Mouse (Mus musculus) Muller cell, postnatal 12 days (primary cell): ENCODE results near the gene Cpne8.
"Not testable (repeated sequence)": the region's sequence is repeated elsewhere in the genome, so short reads cannot be mapped to it uniquely, and the experiment has no call there.

Experiments
- DNase-seq: peaks from one replicate; pipeline ENCODE4 v3.0.0-alpha.2; 2015; ENCODE audit errors: inconsistent ontology term

Gene Cpne8

DNA sequence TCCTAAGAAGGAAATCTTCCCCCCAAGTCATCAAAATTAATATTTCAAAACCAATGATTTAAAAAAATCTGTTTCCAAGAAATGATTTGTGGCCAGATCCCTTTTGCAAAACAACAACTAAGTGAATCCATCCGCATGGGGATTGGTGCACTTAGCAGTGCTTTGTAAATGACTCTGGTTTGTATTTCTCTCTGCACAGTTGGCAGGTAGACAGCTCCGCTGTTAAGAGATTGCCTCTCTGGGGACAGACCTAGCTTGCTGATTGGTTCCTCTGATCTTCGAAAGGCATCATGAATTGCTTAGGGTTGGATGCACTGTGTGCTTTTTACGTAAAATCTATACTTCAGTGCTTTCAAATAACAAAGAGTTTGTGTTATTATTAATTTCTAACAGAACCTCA lies 68.5 kb downstream of the Cpne8 start:
- not testable (repeated sequence) for DNase-seq

DNA sequence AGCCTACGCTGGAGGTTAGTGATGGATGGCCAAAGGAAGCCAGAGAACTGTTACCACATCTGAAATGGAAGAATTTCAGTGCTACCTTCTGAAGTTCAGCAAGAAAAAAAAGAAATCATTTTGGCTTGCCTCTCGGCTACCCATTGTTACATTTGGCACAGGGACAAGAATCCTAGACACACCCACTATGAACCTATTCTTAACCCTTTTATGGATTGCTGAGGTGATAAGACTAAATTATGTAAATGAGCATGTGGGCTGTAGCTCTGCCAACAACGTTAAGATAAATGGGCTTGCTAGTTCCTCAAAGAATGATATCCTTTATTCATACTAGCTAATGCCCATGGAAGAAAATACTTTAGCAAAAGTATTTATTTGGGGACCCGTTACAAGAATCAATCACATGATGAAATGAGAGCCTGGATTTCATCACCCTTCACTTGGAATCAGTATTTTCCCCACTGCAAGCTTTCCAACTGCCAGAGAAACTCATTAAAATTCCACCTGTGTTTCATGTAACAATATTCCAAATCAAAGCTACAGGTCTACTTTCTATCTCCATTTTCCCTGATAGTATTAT lies 69.3 kb downstream of the Cpne8 start:
- peak; percentile 55 for DNase-seq

DNA sequence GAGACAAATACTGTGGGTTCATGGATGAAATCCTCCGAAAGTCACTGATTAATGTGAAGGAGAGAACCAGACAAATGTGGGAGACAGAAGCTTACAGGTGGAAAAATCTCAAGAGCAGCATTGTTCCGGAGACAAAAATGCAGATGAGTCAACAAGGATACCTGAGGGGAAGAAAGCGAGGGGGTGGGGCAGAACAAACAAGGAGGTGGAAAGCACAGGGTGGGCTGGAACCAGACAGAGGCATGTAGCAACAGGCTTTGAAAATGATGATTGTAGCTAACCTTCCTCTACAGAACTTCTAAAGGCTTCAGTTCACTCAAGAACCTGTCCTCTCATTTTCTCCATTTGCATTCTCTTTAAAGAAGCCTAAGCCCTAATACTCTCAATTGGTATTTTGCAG lies 70.9 kb downstream of the Cpne8 start:
- no peak for DNase-seq

DNA sequence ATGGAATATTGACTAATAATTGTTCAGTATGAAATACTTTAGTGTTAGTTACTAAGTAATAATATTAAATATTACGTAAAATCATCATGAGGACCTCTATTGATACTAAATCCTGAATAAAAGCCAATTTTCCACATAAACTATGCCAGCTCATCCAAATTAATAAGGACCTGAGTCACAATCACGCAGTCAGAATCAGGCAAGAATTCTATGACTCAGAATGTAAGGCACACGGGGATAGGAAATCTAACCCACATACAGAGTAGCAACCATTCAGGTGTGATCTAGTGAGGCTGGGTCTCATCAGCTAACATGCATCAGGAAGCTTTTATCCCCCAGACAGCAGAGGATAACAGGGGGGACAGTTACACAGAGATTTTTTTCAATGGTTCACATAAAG lies 72.1 kb downstream of the Cpne8 start:
- DNase-seq = peak; percentile 81

DNA sequence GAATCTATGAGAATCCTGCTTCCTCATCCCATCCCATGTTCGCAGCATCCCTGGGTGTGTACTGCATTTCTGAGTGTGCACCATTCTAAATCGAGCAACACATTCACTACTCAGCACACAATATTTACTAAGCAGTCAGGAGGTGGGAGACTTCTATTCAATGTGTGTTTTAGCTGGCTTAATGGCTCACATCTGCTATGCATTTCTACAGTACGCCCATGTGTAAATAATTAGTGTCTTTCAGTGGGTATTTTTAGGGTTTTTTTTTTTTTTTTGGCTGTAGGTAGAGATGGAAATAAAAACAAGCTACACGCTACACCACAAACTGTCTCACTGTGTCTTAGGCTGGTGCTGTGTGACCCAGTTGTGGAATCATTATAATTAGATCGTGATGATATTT lies 75.6 kb downstream of the Cpne8 start:
- peak; percentile 58 for DNase-seq

DNA sequence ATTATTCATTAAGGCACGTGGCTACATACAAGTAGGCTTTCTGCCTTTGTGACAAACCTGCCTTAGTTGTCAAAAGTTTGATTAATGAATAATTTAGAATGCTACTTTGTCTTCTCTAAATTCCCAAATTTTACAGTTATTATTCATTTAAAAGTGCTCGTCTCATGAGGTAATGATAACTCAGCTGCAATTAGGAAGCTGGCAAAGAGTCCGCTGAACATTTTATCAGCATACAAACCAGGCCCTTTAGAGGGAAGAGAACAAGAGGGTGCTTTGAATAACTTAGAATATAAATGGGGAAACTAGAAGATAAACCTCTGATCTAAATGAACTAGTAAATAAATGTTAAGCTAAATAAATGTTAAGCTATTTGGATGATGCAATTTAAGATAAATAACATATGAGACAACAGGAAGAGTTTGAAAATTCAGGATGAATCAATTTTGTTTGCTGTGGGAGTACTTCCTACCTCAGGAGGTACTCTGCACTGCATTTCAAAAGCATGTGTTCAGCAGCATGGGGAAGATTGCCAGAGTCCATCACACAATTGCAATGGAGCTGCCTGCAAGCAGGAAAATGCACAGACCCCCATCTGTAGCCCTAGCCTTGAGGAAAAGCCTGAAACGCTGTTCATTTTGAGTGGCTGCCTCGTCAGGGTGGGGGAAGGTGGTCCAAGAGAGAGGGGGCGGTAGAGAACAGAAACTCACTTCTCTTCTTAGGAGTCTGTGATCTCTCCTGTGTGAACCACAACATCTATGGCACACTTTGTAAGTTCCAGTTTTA lies 81.3 kb downstream of the Cpne8 start:
- no peak for DNase-seq

DNA sequence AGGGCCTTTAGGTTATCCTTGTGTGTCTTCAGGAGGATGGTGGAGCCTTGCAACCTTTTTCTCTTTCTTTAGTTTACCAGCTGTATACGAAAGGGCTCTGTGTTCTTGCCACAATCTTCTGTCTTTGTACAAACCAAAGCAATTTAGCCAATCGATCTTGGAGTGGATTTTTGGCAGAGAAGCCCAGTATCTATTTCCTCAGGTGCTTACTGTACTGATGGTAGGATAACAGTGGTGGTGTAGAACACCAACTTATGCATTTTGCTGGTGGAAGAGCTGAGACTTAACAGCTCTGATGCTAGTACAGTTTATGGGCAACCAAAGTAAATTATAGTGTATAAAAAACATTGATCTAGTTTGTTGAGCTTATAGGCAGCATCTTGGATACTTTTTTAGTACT lies 83.6 kb downstream of the Cpne8 start:
- DNase-seq = no peak

DNA sequence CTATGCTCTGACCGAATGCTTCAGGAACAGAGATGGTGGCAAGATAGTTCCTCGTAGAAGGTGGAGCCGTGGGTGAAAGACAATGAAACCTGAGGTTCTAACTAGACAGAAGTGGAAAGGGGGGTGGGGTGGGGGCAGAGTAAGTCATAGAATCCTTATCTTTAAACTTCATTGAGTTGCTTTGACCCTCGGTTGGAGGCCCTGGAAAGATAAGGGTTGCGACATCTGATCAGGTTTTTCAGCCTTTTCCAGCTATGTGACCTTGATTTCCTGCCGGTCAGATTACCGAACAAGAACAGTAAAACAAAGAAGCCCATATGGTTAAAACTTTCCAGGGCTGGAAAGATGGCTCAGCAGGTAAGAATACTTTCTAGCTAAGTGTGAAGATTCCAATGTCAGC lies 89.6 kb downstream of the Cpne8 start:
- no peak for DNase-seq

DNA sequence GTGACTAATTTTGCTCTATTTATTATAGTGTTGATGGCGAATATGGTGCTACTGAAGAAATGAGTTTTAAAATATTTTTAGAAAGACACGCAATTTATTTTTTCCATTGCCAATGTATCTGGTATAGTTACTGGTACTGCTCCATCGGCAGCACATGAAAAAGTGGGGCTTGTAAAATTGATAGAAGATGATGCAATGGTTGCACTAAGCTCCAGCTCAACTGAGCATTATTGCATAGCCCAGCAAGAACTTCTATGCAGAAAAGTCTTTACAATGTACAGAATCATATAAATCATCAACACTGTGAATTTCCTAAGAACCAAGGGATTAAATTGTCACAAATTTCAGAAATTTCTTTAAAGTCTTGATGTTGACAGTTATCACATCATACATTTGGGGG lies 101.8 kb downstream of the Cpne8 start:
- DNase-seq = no peak

DNA sequence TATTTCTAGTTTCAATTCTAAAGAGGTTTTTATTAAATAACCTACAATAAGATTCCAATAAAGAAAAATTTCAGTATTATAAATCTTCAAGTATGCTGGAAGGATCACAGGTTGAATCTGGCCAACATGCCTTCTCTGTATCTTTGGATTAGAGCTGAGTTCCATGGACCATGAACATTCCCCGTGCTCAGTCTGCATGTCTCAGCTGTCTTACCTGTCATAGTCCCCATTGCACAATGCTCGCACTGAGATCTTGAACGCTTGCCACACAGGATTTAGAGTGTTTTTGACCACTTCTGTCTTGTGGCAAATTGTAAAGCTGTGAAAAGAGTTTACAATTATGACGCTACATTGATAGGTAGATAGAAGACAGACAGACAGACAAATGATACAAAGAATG lies 110.0 kb downstream of the Cpne8 start:
- peak; percentile 9 for DNase-seq

DNA sequence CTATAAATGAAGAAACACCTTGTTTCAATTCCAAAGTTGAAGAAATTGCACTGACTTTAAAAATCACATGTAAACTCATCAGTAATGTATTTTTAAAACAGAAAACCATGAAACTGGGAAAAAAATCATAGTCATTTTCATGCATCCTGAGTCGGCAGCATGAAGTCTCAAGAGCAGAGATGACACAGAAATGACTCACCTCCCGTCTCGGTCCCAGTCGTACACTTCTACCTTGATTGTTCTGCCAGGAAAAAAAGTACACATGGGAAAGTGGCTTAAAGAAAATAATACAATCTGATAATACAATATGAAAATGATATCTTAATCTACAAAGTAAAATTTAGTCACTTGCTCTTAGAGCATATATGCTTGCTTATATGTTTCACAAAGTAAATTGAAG lies 111.2 kb downstream of the Cpne8 start:
- peak; percentile 7 for DNase-seq

DNA sequence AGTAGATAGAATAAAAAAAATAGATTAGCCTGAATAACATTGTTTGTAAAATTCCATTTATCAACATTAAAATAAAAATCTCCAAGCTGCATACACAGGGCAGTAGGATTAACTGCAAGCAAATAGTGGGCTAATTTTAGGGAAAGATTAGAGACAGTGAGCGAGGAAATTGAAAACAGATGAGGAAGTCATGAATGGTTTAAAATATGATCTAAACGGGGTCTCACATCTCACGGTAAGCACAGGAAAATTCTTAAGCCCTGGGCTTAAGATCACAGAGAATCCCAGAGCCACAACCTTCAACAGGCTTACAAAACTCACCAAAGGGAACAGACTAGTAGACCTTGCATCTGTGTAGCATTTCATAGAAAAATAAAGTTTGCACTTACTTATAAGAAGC lies 115.2 kb downstream of the Cpne8 start:
- no peak for DNase-seq

DNA sequence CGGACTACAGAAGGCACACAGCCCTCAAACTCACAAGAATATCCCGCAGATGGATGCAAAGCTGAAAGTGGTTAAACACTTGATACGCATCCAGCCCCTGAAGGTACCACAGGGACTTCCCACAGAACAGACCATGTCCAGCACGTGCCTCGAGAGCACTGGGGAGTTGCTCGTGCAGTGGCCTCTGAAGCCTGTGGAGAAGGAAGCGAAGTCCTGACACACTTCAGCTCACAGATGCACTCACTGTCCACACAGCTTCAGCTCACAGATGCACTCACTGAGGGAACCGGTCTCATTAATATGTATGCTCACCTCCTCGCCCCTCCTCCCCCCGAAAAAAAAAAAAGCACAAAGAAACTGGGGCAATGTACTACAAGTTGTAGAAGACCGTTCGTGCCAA lies 117.6 kb downstream of the Cpne8 start:
- peak; percentile 22 for DNase-seq

DNA sequence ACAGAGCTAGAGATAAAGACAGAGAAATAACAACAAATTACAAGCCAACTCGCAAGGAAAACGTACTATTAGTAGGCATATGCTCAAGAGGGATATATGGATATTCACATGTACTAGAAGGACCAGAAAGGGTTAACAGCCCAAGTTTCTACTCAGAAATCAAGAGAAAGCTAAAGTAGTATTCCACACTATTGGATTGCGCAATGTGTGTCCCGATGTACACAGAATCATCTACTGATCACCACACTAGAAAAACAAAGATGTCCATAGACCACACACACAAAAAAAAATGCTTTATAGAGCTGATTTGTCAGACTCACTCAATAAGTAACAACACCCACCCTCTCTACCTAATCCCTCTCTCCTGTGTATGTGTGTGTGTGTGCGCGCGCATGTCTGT lies 130.6 kb downstream of the Cpne8 start:
- DNase-seq = no peak

DNA sequence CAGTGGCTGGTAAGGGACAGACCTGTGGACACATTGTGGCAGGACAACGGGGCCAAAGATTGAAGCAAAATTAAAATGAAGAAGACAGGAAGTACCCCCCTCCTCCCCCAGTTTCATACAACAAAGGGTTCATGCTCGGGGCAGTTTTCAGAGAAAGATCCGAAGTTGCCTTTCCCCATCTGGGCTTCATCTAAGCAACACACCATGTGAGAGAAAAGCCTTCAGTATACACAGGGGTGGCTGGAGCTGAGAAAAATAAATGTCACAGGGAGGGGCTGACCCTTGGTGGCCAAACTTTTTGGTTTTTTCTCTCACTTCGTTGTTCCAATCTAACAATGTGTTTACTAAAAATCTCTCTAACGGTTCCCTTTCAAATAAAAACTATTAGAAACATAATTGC lies 135.8 kb downstream of the Cpne8 start:
- DNase-seq = no peak

DNA sequence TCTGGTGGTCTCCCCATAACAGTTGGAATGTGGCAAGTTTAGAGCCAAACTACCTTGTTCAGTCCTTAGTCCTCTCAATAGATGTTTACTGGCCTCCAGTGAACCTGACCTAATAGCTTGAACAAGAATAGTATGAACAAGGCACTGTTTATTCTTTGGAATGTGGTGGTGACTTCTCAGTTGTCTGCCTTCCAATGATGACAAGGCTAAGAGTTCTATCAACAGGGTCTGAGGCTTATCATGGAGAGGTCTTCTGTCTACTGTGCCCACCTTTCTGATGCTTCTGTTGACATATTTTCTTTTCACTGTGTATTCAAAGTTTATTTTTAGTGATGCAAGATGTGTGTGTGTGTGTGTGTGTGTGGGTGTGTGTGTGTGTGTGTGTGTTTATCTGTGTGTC lies 137.1 kb downstream of the Cpne8 start:
- DNase-seq = peak; percentile 40

DNA sequence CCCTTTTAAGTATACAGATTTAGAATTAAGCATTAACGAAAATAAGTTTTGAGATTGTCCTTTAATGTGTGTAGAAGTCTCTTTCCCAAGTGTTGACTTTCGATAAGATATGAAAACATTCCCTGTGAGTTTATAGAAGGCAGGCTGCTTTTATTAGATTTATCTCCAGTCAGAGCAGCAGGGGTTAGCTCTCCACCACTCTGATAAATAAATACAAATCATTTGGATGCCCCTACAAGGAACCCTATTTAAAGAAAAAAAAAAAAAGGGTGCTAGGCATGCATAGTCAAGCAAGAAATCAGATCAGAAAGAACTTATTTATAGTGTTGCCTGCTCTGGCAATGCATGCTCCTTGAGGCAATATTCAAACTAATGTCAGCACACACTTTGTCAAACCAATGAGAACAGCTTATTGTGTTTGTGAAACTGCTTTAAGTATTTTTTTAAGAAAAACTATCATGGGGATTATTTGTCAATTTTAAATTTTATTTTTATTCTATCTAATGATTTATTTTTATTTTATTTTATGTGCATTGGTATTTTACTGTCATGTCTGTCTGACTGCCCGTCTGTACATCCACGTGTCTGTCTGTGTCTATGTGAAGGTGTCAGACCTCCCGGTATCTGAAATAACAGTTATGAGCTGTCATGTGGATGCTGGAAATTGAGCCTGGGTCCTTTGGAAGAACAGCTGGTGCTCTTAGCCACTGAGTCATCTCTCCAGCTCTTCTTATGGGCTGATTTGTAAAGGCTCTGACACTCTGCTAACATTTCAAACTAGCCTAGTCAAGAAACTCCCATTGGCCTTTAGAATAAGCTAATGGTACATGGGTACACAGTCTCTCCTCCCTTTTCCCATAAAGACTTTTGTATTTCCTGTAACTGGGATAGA lies 142.7 kb downstream of the Cpne8 start:
- no peak for DNase-seq

DNA sequence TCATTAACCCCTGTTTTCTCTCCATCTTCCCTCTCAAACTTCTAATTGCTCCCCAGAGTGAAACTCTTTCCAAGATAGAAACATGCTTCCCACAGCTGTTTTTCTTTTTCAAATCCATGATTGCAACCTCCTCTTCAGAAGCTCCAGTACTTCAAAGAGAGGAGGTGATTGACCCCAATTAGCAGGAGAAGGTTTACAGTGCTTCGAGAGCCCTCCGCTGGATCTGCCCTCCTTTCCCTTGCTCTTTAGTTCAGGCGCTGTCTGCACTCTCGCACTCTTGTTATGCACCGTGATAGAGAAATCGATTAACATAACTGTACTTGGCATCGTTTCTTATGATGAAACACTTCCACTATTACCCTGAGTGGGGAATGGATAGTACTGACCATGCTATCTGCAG lies 143.5 kb downstream of the Cpne8 start:
- peak; percentile 11 for DNase-seq

DNA sequence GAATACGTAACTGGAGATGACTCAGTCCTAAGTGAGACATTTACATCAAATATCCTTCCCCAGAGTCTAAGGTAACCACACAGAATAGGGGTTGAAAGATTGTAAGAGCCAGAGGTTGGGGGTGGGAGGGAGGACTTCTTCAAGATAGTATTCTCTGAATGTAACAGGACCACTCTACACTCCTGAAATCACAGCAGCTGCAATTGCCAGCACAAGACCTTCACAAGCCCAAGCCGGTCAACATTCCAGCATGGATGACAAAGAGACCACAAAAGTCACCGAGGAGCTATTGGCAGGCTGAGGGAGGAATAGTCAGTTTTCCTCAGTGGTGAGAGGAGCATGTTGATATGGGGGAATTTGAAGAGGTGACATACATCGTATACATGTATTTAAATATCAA lies 166.5 kb downstream of the Cpne8 start:
- DNase-seq = no peak

DNA sequence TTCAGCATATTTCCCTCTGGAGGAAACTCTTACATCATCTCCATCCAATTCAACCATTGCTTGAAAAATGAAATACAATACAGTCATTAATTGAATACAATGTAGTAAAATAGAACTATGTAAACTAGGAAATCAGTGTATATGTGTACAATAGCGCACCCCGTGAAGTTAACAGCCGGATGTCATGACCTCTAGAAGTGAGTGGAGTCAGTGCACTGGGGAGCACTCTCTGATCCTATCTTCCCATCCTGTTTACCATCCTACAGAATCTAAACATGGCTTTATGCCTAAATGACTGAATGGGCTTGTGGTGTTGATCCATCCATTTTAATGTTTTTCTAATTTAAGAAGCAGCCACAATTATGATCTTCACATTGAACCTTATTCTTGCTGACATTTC lies 182.2 kb downstream of the Cpne8 start:
- no peak for DNase-seq

DNA sequence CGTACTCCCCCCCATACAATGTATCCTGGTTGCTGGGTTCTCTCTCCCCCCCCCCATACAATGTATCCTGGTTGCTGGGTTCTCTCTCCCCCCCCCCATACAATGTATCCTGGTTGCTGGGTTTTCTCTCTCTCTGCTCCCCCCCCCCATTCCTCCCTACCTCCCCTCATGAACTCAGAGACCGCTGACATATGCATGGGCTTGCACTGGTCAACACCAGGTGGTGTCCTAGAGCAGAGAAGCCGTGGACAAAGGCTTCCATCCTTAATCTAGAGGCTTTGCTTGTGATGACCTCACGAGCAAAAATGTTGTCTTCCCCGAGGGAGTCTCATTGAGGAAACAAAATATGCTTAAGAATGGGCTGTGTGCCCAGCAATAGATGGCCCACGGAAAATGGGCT lies 187.7 kb downstream of the Cpne8 start:
- DNase-seq = no peak

DNA sequence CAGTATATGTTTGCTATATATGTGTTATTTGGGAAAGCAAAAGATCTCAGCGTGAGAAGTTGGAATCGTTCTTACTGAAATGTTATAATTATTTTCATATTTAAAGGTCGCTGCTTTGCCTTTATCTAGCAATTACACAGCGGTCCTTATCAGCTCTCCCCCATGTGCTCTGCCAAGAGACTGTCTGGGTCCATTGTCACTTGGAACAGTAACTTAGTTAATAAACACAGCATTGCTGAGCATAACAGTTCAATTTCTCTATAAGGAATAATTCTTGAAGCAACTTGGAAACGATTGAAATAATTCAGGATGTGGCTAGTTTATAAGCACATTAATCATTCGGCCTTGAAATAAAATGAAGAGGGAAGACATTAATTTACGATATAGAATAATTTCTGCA lies 189.0 kb downstream of the Cpne8 start:
- DNase-seq = no peak

DNA sequence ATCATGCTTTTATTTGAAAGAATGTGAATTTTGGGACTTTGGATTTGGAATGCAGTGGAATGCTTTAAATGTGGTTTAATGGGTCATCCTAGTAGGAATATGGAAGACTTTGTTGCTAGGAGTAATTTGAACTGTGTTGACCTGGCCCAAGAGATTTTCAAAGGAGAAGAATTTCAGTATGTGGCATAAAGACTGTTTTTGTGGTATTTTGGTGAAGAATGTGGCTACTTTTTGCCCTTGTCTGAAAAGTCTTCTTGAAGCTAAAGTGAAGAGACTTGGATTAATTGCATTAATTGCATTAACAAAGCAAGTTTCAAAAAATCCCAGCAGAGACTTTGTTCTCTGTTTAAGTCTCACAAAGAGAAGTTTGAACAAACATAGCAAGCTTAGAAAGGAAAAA lies 208.7 kb downstream of the Cpne8 start:
- DNase-seq = peak; percentile 90
